Mouse (Mus musculus): ENCODE measurements around the gene Wscd2.

Gene Wscd2

GRCm38 (mm10) chr5:113490033-113490432 is at the start of gene Wscd2:
Gene Wscd2 (plus strand): TSS chr5:113490333.
- no peak for DNase-seq (ENCODE audit: low spot score in 2 of 2)

DNA sequence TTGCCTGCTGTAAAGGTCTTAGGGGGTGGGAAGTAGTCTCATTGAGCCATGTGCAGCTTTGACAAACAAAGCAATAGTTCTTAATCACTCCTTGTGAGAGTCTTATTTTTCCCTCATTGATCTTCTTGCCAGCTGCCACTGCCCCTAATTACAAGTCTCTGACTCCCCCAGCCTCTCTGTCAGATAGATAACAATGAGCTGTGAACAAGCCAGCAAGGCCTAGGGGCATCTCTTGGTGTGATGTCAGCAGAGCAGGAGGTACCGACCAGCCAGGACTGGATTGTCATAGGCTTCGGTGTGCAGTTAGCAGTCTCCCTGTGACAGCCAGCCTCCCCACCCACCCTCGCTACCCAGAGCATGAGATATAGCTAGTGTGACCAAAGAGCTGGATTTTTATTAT is 48.0 kb upstream of the Wscd2 start:
- DNase-seq (ENCODE audit: low spot score in 2 of 2) = no peak

DNA sequence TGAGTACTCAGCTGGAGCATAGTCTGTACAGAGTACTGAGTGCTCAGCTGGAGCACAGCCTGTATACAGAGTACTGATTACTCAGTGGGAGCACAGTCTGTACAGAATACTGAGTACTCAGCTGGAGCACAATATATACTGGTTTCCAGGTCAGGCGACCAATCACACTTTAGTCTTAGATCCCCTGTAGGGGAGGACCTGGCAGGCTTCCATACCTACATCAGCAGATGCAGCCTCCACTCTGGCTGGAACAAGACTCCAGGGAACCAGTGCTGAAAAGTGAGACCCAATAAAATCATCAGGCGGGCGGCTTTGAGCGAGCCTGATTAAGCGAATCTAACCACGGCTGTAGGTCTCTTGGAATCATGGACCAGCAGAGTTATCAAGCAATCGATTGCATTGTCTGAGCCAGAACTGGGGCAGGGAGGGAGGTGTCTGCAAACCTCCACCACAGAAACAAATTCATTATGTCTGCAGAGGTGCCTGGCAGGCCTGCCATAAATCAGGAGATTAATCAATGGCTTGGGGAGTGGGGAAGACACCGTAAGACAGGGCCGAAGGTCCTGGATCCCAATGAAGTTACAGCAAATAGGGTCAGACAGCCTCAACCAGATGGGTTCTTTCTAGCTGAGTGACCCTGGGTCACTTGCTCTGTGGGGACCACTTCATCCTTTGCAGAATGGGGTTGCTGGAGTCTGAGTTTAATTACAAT is 42.0 kb upstream of the Wscd2 start:
- no peak for DNase-seq (ENCODE audit: low spot score in 2 of 2)

GRCm38 (mm10) chr5:113449336-113449735 is 40.8 kb upstream of the Wscd2 start:
- DNase-seq (ENCODE audit: low spot score in 2 of 2) = no peak

GRCm38 (mm10) chr5:113452691-113453090 is 37.4 kb upstream of the Wscd2 start:
- DNase-seq (ENCODE audit: low spot score in 2 of 2) = no peak

GRCm38 (mm10) chr5:113453356-113453755 is 36.8 kb upstream of the Wscd2 start:
- DNase-seq (ENCODE audit: low spot score in 2 of 2) = no peak

DNA sequence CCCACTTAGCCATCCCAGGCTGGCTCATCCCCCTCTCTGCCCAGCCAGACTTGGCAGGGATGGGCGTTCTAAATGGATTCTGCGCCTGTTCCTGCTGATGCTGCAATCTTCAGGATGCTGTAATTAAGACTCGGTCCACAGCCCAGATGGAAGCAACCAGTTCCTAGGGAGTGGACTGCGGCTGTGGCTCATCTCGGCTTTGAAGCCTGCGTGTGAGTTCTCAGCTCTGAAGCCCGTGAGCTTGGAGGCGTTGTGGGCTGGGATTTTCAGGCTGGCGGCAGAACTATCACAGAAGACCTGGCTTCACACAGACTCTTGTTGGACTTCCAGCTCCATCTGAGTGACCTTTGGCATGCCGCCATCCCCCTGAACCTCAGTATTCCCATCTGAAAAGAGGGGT is 34.1 kb upstream of the Wscd2 start:
- DNase-seq (ENCODE audit: low spot score in 2 of 2) = no peak

- DNase-seq (ENCODE audit: low spot score in 2 of 2) = no peak
These were observed 33.4 kb upstream of the Wscd2 start for GRCm38 (mm10) chr5:113456756-113457155.

DNA sequence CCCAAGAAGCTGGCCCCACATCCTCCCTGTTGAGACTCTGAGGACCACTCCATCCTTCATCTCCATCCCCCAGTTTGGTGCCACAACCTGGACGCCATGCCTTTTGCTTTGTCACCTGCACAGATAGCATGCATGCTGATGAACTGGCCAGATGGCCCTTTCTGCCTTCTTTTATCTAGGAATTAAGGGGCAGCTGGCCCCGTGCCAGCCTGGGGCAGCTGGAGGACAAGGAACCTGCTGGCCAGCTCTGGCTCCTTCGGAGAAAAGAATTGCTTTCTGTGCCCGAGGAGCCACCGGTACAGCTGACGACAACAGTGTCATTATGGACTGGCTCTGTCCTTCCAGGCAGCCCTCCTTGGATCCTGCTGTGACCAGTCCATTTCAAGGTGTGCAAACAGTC is 32.9 kb upstream of the Wscd2 start:
- DNase-seq (ENCODE audit: low spot score in 2 of 2) = no peak

GRCm38 (mm10) chr5:113459942-113460341 is 30.2 kb upstream of the Wscd2 start:
- DNase-seq (ENCODE audit: low spot score in 2 of 2) = no peak

GRCm38 (mm10) chr5:113461582-113461981 is 28.6 kb upstream of the Wscd2 start:
- DNase-seq (ENCODE audit: low spot score in 2 of 2) = no peak

DNA sequence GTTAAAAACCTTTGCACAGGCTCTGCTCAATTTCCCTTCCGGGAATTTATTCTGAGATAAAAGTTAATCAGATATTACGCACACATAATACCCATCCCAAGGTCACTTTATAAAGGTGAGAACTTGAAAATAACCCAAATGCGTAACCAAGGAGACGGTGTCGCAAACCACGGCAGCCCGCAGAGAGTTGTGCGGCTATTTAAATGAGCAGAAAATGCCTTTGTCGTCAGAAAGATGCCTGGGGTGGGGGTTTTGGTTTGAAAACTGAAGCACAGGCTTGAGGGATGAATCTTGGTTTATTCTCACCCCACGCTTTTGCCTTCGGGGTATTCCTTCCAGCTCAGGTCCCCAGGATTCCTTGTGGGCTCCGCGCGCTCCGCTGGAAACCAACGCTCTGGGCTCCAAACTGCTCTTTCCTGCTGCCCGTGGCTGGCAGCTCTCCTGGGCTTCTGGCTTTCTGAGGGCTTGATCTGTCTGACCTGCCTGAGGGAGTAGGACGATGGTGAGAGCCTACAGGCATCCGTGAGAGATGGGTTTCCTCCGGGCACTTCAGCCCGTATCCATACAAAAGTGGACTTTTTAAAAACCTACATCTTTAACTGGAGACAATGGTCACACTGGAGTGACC is 28.0 kb upstream of the Wscd2 start:
- DNase-seq (ENCODE audit: low spot score in 2 of 2) = no peak

DNA sequence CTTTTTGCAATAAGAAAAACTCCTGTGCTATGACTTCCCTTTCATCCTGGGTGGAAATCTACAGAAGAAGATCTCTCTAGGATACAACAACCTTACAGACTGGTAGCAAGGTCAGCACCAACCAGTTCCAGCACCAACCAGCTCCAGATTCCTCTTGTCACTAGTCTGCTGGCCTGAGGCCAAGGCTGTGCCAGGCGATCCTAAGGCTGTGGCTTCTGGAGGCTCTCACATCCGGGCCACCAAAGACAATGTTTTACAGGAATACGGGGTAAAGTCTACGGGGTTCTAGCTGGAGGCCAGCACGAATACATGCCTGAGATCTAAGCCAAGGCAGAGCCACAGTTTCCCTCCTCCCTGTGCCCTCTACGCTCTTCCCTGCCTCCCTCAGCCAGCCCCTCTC is 25.4 kb upstream of the Wscd2 start:
- no peak for DNase-seq (ENCODE audit: low spot score in 2 of 2)

DNA sequence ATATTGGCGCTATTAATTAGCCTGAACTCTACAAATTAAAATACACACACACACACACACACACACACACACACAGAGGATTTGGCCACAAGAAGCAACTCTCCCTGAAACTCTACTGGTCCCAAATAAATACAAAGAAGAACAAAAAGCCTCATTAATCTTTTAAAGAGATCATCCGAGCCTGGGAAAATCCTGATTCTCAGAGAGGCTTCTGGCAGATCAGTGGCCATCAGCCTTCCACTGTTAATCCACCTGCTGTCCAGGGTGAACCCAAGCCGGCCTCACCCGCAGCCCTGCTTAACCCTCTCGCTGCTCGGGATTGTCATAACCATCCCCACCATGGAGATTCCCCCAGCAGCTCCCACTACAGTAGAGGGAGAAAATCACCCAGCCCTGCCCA is 23.6 kb upstream of the Wscd2 start:
- DNase-seq (ENCODE audit: low spot score in 2 of 2) = no peak

DNA sequence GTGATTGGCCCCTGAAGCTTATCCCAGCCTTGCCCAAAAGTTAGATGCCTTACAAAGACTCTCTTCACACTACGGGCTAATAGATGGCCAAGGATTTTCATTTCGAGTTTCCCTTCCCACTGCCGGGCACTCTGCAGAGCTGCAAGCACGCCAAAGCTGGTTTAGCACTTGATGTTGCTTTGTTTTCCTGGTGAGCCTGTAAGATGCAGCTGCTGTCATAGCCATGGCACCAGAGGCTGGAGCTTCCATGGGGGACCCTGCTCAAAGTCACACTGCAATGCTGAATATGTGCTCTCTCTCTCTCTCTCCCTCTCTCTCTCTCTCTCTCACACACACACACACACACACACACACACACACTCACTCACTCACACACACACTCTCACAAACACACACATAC is 23.1 kb upstream of the Wscd2 start:
- DNase-seq (ENCODE audit: low spot score in 2 of 2) = no peak

GRCm38 (mm10) chr5:113467765-113468164 is 22.4 kb upstream of the Wscd2 start:
- DNase-seq (ENCODE audit: low spot score in 2 of 2) = no peak

DNA sequence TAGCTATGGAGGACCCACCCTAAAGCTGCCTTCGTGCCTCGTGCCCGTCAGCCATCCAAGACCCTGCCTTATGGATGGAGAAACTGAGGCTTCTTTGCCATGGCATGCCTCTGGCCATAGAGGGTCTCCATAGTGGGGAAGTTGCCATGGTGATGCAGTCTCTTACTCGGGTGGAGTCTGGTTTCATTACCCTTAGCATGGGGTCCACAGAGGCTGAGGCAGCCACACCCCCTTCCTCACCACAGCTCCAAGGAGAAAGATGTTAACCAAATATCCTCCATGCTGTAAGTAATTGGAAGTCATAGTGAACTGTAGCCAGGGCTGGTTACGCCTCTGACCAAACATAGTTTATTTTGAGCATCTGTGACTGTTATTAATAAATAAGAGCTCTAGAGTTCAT is 21.5 kb upstream of the Wscd2 start:
- no peak for DNase-seq (ENCODE audit: low spot score in 2 of 2)

DNA sequence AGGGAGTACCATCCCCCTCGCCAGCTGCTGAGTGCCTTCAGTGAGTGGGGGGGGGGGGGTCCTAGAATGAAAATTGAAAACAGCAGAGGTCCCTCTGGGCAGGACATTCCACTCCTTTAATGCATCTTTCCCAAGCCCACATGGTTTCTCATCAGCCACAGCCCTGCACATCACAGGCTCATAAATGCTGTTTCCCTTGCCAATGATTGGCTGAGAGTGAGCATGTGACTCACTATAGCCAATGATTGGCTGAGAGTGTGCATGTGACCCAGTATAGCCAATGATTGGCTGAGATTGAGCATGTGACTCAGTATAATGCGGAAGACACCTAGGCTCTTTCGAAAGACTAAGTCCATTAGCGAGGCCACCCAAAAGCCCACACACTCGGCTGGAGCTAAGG is 20.9 kb upstream of the Wscd2 start:
- no peak for DNase-seq (ENCODE audit: low spot score in 2 of 2)

DNA sequence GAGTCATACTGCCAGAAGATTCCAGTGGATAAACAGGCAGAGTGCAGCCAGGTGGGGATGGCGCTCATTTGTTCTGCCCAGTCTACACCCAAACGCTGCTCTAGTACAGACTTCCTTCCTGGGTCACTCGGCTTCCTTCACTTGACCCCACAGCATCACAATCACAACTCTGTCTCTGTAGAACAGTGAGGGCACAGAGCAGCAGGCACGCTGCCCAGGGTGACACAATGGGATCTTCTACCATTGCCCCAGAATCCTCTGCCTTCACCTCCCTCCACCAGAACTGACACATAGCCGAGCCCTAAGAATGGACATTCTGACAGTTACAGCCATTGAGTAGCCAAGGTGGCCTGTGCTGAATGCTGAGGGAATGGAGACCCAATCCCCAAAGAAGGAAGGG is 20.3 kb upstream of the Wscd2 start:
- DNase-seq (ENCODE audit: low spot score in 2 of 2) = no peak

DNA sequence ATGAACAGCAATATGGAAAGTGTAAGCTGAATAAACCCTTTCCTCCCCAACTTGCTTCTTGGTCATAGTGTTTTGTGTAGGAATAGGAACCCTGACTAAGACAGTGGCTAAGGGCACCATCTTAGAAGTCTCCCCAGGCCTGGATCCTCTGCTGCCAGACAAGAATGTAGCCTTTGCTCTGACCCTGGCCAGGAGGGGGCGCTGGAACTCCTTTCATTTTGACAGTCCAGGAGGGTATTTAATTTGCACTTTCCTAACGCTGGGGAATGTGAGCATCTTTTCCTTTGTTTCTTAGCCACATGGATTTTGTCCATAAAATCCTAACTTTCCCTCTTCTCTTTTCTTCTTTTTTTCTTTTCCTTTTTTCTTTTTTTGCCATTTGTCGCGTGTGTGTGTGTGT is 18.7 kb upstream of the Wscd2 start:
- DNase-seq (ENCODE audit: low spot score in 2 of 2) = peak; percentile 29 to 79

- no peak for DNase-seq (ENCODE audit: low spot score in 2 of 2)
These were observed 17.8 kb upstream of the Wscd2 start for GRCm38 (mm10) chr5:113472339-113472738.

- DNase-seq (ENCODE audit: low spot score in 2 of 2) = no peak
These were observed 13.3 kb upstream of the Wscd2 start for GRCm38 (mm10) chr5:113476816-113477215.

DNA sequence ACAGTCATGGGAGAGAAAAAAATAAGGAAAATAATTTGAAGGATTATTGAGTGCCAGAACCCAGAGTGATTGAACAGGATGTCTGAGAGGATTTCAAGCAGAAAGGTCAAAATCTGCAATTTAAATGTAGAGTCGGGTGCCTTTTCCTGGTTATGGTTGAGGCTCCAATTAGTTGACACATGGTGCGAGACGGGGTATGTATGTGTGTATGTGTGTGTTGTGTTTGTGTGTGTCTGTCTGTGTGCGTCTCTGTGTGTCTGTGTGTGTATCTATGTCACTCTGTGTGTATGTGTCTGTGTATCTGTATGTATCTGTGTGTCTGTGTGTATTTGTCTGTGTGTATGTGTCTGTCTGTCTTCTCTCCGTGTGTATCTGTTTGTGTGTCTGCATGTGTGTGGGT is 11.1 kb upstream of the Wscd2 start:
- no peak for DNase-seq (ENCODE audit: low spot score in 2 of 2)

DNA sequence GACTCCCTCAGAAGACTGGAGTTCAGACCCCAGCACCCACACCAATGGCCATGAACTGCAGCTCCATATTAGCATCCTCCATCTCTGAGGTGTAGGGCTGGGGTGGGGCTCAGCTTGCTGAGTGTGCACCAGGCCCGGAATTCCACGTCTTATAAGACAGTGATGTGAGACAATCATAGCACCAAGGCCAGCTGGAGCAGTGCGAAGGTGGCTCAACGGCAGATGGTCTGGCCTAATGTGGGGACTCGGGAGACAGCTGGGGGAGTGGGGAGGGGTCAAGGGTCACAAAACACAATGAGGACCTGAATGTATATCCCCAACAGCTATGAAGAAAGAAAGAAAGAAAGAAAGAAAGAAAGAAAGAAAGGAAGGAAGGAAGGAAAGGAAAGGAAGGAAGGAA is 9.7 kb upstream of the Wscd2 start:
- no peak for DNase-seq (ENCODE audit: low spot score in 2 of 2)

Measured in spleen, postnatal 10 days (tissue).